Mouse (Mus musculus): ENCODE data around the gene Polr3g. TPM values are rescaled to one million over a fixed set of nuclear protein-coding genes. Genes with fewer than 3 reads are reported as not detected.
"Not testable (repeated sequence)": the region's sequence is repeated elsewhere in the genome, so short reads cannot be mapped to it uniquely, and the experiment has no call there.

The Polr3g gene
- polyA plus RNA-seq, 1 experiment from 2014 or later: 3.3 TPM

DNA sequence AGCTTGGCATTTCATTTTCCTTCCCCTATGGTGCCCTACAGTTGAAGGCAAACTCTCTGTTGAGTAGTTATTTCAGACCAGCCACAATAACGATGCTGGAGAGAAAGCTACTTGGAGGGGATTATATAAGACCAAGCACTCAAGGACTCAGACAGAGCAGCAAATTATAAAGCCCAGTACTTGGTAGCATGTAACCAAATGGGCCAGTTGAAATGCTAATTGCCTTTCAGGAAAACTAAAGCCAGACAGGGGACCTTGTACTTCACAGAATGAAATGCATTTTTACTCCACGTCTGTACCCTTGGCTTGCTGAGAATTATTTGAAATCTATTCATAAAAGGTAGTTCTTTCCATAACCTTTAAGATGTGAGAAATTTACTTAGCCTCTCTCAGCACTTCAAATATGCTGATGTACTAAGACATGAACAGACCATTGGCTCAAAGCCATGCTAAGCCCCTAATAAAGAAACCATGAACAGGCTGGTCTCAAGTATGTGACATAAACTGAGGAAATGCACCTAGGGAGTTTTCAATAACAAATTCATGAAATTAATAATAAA is 82.1 kb downstream of the Polr3g start:
- H3K27me3 ChIP-seq (ENCODE audit: control insufficient read depth, insufficient read depth, low read depth, low read length): no peaks in the 10 kb centered on the region
- no peak for ATAC-seq
- H3K27ac ChIP-seq (ENCODE audit: low read length): no peak overlapping the region
- H3K9ac ChIP-seq (ENCODE audit: low read depth, low read length): no peak overlapping the region
- H3K4me3 ChIP-seq (ENCODE audit: low read depth, low read length): no peak overlapping the region
- no peaks in the 10 kb centered on the region for H3K9me3 ChIP-seq (replicated peaks; ENCODE audit: control insufficient read depth, low read length, poor library complexity, severe bottlenecking)
- WGBS: 14% methylated on average over 2 of the region's 2 CpGs
- no peaks in the 10 kb centered on the region for H3K36me3 ChIP-seq (ENCODE audit: control insufficient read depth, insufficient read depth, low read length)
- H3K4me1 ChIP-seq (ENCODE audit: control insufficient read depth, insufficient read depth, low read length): peaks cover 3% of the 10 kb centered on the region
- H3K4me2 ChIP-seq (ENCODE audit: low read length): no peak overlapping the region

DNA sequence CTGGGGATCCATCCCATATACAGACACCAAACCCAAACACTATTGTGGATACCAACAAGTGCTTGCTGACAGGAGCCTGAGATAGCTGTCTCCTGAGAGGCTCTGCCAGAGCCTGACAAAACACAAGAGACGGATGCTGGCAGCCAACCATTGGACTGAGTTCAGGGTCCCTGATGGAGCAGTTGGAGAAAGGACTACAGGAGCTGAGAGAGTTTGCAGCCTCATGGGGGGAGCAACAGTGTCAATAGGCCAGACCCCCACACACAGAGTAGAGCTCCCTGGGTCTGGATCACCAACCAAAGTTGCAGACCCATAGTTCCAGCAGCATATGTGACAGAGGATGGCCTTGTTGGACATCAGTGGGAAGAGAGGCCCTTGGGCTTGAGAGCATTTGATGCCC is 83.0 kb downstream of the Polr3g start:
- not testable (repeated sequence) for H3K4me3 ChIP-seq (ENCODE audit: low read depth, low read length); H3K36me3 ChIP-seq (ENCODE audit: control insufficient read depth, insufficient read depth, low read length); H3K4me1 ChIP-seq (ENCODE audit: control insufficient read depth, insufficient read depth, low read length); H3K9ac ChIP-seq (ENCODE audit: low read depth, low read length); H3K4me2 ChIP-seq (ENCODE audit: low read length); H3K27me3 ChIP-seq (ENCODE audit: control insufficient read depth, insufficient read depth, low read depth, low read length); ATAC-seq; H3K9me3 ChIP-seq (replicated peaks; ENCODE audit: control insufficient read depth, low read length, poor library complexity, severe bottlenecking); H3K27ac ChIP-seq (ENCODE audit: low read length)
- WGBS: 65% methylated on average over 1 of the region's 1 CpGs

Other genes with a start within 250 kb of the Polr3g start
- 6.6 and 13.0 TPM in 2 replicates for gene Adgrv1, start 77.9 kb downstream of the Polr3g start, polyA plus RNA-seq (2015; fragmentation: Nextera tagmentation; extraction: Ambion mirVana)
- gene Lysmd3, start 53.4 kb downstream of the Polr3g start, polyA plus RNA-seq (2015; fragmentation: Nextera tagmentation; extraction: Ambion mirVana): 16.0 and 20.1 TPM in 2 replicates
- gene Mblac2, start 328 bp upstream of the Polr3g start, polyA plus RNA-seq (2015; fragmentation: Nextera tagmentation; extraction: Ambion mirVana): 41.3 and 55.4 TPM in 2 replicates
- 208 and 218 TPM in 2 replicates for gene Cetn3, start 72.1 kb upstream of the Polr3g start, polyA plus RNA-seq (2015; fragmentation: Nextera tagmentation; extraction: Ambion mirVana)